Mouse (Mus musculus): ENCODE measurements at regions not wholly inside any gene's neighbourhood (a gene's known extent, or its start where the extent isn't known, plus 50 kb on each side); places are given as distances from the start of the nearest gene placed in this dataset.
A peak's percentile ranks its signal among the peaks of the same experiment; 100 is the strongest.

DNA sequence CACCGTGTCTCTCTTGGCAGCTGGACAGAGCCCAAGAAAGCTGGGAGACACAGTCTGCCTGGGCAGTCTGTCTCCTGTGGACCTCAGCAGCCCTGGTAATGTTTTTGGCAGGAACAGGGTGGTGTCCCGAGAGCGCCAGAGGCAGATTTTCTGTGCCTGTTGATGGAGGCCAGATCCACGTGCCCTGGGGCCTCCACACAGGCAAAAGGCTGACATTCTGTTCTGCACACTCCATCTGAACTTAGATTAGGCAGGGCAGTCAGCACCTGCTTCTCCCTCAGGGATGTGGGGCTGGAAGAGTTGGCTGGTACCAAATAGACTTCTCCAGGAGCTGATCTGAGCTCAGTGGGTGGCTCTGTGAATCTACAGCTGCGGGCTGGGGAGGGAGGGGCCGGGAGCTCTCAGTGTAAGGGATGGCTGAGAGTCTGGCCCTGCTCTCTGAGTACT is 83.8 kb downstream of the Gadd45g start:
- peak; percentile 73 for DNase-seq (ENCODE audit: low spot score)

DNA sequence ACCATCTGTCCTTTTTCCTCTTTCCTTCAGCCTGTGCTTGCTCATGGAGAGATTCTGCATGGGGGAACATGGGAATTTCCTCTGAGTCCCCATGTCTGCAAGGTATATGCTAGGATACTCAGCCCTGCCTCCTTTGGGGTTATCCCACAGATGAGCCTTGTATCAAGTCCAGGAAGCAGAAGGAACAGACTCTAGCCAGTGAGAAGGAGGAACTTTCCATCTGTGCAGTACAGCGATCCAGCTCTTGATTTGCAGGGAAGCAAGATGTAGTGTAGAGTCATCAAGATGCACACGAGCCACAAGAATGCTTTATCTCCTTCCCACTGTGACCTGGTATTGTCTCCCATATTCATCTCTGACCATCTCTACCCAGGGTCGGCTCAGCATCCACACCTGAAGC is 84.5 kb downstream of the Gadd45g start:
- DNase-seq (ENCODE audit: low spot score): no peak

DNA sequence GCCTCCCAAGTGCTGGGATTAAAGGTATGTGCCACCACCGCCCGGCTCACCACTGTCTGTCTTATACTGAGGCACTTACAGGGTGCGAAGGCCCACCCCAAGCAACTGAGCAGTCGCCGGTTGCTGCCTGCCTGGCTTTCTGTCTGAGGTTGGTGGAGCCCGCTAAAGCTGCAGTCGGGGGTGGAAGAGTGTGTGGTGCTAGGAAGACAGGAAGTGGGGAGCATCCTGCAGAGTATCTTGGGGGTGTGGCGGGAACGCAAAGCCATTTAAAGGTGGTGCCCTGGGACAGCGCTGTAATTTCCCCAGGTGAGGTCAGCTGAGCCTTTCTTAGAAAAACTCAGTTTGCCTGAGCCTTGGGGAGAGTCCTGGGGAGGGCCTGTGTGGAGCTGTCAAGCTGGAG is 89.3 kb downstream of the Gadd45g start:
- no peak for DNase-seq (ENCODE audit: low spot score)

DNA sequence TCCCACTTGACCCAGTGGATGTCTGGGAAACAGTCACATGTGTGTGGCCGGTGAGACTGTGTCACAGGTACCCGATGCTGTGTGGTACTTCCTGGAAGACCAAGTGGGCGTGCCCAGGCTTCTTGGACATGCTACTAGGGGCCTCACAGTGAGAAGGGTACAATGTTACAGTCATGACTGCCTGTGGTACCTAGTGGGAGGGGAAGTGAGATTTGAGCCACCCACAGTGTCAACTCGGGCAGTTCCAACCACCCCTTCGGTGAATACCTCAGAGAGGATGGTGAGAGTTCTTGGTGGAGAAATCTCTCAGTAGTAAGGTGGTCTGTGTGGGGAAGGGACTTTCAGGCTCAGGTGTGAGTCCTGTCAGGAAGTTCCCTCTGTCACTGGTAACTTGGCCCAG is 90.0 kb downstream of the Gadd45g start:
- no peak for DNase-seq (ENCODE audit: low spot score)

DNA sequence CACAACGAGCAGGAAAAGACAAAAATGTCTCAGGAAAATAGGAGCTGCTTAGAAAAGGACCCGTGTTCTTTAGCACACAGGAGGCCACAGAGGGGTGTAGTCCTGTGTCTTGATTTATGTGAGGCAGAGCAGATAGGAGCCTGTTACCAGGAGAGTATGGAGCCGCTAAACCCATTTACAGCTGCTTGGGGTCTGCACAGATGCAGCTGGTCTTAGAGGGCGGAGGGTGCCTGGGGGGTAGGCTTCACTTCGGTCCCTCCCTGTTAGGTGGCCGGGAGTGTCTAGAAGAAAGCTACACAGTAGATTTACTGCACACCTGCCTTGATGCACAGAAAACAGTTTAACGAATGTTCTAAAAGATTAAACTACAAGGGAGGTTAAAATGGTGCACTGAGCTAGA is 91.4 kb downstream of the Gadd45g start:
- no peak for DNase-seq (ENCODE audit: low spot score)

DNA sequence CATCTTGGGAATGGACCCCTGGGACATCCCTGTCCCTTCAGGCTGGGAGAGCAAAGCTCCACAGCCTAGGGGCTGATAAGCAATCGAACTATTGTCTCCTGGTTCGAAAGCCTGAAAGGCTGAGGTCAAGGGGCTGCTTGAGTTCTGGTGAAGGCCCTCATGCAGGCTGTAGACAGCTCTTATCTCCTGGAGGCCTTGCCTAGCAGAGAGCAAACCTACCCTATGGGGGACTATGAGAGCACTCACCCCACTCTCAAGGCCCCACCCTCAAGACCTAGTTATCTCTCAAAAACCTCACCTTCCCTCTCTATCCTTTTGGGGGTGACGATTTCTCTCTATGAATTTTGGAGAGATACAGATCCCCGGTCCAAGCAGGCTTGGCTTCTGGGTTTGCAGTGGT is 92.8 kb downstream of the Gadd45g start:
- DNase-seq (ENCODE audit: low spot score): no peak

DNA sequence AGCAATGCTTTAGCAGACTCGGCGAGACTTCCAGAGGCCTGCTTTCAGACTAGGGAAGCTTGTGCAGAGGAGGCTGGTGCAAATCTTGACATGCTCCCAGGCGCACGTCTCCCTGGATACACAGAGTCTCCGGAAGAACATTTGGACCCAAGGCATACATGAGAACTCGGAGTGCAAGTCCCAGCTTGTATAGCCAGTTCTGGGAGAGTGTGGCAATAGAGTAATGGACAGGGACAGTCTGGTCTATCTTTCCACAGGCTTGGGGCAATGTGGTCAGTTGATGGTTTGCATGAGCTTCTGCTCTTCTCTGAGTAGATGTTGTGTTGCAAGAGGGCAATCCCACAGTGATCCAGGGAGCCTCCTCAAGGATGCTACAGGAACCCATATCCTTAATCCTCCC is 93.2 kb downstream of the Gadd45g start:
- no peak for DNase-seq (ENCODE audit: low spot score)

DNA sequence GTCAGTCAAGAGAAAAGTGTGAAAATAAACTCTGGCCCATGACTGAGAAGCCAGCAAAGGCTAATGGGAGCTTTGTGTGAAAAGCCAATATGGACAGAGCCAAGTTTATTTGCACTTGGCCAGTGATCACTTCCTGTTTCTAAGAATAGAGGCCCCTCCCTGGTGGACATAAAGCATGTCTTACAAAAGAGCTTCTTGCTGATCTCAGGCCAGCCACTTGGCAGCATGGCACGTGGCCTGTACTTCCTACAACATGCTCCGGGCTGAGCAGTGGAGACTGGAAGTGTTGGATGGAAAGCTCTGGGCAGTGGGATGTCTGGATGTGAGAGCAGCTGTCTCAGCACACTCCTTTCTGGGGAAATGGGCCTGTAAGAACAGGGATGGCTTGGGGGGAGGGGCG is 99.7 kb downstream of the Gadd45g start:
- DNase-seq (ENCODE audit: low spot score): no peak

DNA sequence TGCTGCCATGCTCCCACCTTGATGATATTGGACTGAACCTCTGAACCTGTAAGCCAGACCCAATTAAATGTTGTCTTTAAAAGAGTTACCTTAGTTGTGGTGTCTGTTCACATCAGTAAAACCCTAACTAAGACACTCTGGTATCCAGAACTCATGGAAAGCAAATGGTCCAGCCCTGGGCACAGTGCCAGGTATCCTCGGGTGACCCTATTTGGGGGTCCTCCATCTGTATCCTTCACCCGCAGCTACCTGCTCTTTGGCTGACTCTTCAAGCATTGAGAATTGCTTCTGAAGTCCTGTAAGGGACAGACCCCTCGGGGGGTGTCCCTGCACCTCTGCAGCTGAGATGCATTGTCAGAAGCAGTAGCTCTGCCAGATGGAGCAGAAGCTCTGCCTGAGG is 102.4 kb downstream of the Gadd45g start:
- DNase-seq (ENCODE audit: low spot score): no peak

DNA sequence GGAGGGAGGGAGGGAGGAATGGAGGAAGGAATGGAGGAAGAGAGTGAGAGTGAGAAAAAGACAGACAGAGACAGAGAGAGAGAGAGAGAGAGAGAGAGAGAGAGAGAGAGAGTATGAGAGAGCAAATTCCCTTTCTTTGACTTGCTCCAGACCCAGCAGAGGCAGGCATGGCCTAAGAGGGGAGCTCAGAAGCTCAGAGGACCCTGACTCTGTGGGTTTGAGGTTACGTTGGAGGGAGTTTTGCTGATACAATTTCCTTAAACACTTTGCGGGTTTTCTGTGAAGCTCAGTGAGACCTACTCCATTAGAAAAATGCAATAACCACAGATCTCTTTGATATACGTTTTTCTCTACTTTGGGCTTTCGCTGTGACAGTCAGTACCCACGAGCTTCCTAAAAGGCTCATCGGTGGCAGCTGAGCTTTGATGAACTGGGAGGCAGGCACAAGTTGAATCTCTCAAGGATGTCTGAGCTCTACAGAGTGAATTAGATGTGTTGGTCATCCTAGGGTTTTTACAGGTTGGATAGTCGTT is 105.1 kb downstream of the Gadd45g start:
- no peak for DNase-seq (ENCODE audit: low spot score)

DNA sequence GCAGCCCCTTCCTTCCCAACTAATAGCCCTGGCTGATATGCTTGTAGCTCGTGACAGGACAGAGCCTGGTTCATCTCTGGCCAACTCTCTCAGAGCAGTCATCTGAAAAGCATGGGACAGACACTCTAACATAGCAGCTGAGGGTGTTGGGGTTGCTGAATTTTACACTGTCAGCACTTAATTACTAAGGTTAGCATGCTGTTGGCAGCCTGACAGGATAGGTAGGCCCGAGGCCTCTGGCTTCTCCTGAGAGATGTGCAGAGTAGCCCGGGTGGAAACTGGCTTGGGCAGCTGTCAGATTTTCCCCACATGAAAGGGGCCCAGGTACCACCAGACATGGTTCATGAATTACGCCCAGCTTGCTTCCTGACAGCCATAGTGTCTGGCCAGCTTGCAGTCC is 106.6 kb downstream of the Gadd45g start:
- DNase-seq (ENCODE audit: low spot score): no peak

DNA sequence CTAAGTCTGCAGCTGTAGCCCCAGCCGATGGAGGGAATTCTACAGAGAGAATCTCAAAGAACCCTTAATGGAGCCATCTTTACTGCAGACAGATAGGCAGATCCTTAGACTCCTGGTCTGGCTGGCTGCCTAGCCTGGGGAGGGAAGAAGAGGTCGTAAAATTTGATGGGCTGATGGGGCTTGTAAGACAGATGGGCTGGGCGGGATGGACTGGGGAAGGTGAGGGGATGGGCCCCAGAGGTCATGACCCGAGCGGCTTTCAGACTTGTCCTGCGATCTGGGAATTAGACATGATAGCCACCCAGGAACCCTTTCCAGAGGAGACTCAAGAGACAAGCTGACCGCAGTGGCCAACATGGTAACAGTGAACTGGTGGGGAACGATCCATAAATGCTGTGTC is 107.1 kb downstream of the Gadd45g start:
- no peak for DNase-seq (ENCODE audit: low spot score)

DNA sequence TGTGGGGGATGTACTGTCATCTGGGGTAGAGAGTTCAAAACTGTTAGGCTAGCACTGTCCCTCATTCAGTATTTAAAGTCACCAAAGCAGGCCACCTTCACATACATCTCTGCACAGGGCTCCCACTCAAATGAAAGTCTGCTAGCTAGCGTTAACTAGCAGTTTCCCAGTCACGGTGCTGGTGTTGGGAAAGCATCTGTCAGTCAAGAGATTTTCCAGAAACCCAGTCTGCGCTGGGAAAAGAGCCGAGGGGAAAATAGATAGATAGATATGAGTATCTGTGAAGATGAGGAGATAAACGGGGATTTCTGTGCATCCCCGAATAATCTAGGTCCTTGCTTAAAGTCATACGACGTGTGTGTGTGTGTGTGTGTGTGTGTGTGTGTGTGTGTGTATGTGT is 110.6 kb downstream of the Gadd45g start:
- DNase-seq (ENCODE audit: low spot score): peak; percentile 82

DNA sequence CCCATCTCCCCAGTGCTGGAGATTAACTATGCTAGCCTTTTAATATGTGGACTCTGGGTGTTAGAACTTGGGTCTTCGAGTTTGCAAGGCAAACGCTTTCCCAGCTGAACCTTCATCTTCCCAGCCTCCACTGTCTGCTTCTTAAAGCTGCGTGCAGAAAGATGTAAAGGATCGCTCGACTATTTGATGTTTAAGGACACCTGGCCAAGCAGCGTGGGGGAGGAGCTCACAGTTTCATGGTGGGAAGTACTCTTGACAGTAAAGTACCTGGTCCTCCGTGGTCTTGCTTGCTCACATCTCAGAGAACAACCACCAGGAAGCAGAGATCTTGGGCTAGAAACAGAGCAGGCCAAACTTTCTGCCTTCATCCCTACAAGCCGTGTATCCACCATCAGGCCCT is 113.1 kb downstream of the Gadd45g start:
- no peak for DNase-seq (ENCODE audit: low spot score)

DNA sequence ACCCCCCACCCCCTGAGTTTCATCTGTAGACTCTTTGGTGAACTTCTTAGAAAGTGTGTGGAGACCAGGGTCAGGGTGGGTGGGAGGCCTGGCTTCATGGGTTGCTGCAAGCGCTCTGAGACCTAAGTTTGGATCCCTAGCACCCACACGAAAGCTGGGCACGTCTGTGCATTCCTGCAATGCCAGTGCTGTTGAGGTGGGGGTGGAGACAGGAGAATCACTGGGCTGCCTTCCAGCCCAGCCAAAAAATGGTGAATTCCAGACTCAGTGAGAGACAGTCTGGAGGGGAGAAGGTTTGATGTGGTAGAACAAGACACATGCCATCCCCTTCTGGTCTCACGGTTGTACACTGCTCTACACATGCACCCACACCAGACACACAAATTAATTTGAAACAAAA is 113.8 kb downstream of the Gadd45g start:
- no peak for DNase-seq (ENCODE audit: low spot score)

DNA sequence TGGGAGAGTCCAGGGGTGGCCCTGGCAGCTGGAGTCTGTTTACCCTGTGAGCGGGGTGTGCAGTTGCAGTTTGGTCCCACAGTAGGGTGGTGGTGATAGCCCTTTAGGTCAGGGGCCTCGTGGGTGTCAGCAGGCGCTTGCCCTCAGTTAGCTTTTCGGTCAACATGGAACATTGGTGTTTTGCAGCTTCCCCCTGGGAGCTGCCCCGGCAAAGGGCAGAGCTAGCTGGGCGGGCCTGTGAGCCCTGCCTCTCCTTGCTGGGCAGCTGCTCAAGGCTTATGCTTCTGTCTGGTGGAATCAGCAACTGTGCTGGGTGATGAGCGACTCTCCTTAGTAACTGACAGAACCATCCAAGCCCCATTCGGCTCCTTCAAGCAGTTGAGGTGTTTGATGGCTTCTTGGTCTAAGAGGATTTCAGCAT is 115.7 kb downstream of the Gadd45g start:
- peak; percentile 62 for DNase-seq (ENCODE audit: low spot score)

DNA sequence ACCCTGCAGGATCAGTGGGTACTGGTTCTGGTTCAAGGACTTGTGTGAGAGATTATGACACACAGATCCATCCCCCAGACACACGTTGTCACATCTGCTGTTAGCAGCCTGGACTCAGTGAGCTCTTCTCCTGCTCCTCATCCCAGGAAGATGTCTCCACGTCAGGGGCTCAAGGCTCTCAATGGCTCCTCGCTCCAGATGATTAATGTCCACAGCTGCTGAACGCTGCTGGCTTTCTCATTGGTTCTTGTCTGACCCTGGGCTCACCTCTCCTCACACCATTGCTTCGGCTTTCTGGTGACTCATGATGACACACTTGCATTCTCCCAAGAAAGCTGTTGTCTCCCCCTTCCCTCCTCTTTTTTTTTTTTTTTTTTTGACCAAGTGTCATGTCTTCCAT is 116.2 kb downstream of the Gadd45g start:
- peak; percentile 88 for DNase-seq (ENCODE audit: low spot score)

DNA sequence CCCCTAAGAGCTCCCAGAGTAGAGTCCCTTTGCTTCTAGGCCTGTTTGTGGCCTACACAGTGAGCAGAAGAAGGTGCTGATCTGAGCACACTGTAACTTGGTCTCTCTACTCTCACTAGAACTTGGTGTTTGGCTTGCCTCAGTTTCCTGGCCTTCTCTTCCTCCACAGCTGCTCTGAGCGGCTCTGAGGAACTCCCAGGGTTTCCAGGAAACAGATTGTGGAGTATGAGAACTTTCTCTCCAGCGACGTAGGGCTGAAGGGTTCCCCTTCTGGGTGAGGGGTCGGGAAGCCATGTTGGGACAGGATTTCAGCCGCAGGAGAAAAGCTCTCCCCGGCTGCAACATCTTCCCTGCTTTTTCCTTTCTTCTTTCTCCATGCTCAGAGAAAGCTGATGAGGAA is 117.5 kb downstream of the Gadd45g start:
- no peak for DNase-seq (ENCODE audit: low spot score)

DNA sequence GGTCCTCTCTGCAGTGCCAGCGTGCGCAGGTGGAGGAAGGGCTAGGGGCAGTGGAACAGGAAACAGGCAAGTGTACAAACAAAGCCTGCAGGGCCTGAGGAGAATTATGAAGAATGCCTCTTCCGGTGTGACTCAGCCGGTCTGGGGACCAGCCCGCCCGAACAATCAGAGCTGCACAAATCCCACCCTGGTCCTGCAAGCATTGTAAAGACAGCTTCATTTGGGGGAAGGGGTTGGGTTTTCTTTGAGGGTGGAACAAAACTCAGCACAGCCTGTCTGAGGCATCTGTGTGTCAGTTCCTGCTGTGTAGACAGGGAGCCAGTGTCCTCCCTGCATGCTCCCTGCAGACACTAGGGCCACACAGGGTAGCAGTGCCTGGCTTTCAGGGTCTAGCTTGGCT is 117.9 kb downstream of the Gadd45g start:
- DNase-seq (ENCODE audit: low spot score): peak; percentile 65

DNA sequence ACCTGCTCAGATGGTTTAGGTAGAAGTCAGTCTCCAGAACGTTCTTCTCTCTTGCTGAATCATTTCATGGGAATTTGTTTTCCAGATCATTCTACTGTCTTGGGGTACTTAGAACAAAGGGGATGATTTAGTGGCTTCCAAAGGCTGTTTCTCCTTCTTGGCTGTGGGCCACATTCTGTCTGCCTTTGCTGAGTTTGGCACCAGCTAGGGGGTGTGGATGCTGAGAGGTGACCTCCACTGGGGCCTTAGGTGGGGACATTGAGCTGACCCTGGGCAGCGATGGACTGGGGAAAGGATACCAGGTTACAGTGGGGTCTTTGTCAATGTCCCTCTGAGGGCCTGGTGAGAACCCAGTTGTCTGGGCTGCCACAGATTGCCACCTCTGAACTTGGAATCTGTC is 118.4 kb downstream of the Gadd45g start:
- peak; percentile 38 for DNase-seq (ENCODE audit: low spot score)

DNA sequence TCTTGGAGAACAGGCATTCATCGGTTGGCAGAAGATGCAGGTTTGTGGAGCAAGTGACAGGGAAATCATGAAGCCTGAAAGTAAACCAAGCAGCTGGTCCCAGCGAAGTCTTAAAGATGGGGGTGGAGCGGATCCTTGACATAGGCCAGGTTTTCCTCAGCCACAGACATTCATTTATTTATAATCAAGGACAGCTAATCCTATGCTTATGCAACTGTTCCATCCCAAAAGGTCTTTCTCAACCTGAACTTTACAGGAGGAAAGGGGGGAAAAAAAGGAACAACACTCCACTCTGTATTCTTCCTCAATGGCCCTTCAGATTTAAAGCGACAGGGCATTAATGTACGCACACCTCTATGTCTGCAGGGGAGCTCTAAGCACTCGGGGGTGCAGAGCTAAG is 121.6 kb downstream of the Gadd45g start:
- DNase-seq (ENCODE audit: low spot score): no peak

DNA sequence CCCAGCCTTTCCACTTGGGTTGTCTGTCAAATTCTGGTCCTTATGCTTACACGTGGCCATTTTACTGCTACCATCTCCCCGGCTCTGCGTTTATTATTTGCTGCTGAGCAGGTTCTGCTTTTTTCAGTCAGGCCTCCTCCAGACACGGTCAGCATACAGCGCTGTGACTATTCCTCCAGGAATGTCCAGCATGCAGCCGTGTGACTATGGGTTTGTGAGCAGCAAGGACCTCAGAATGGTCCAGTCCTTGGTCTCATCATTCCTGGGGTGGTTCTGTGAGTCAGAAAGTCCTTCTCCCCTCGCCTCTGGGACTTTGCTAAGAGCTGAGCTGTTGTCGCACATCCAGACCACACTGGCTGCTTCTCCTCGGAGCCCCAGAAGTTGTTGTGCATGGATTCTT is 122.3 kb downstream of the Gadd45g start:
- no peak for DNase-seq (ENCODE audit: low spot score)

DNA sequence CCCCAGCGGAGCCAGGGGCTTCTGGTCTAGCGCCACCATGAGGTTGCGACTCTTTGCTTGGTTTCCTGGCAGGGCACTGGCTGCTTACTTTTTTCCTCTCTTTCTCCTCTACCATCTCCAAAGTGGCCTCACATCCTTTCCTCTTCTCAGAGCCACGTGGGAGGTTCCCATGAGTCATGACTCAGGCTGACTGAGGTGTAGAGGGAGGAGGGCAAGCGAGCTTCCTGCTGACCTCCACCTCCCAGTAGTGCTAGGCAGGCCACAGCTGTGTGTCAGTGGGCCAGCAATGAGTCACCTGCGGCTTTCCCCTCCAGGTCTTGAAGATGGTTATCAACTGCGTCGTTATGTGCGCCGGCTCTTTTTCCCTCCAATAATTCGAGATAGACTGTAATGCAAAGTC is 123.6 kb downstream of the Gadd45g start:
- DNase-seq (ENCODE audit: low spot score): peak; percentile 70

DNA sequence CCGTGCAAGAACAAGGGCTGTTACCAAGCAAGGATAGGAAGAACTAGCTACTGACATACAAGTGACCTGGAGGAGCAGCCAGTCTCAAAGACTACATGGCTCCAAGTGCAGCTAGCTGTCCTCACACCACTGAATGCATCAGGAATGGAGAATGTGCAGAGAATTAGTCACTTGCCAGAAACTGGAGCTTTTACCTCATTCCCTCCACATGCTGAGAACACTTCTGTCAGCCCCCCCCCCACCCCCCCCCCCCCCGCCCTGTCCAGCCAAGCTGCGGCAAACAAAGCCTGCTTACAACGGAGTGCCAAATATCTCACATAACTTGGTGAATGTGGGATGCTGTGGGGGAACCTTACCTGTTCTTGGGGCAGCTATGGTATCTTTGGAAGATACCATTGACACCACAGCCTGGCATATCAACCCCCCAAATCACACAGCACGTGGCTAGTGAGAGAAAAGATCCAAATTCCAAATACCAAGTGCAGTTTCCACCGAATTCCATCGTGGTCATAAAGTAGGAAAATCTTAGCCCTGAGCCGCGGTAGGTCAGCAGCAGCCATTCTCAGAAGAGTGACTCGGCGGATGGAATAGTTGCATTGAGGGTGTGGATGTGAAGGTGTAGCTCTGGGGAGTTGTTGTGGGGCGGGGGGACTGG is 126.3 kb downstream of the Gadd45g start:
- DNase-seq (ENCODE audit: low spot score): no peak
